Mouse (Mus musculus): ENCODE data around the gene Zbtb17. TPM values are rescaled to one million over a fixed set of nuclear protein-coding genes. Genes with fewer than 3 reads are reported as not detected.

Zbtb17 gene
- polyA plus RNA-seq, 1 experiment from 2014 or later, result 42.7 TPM

DNA sequence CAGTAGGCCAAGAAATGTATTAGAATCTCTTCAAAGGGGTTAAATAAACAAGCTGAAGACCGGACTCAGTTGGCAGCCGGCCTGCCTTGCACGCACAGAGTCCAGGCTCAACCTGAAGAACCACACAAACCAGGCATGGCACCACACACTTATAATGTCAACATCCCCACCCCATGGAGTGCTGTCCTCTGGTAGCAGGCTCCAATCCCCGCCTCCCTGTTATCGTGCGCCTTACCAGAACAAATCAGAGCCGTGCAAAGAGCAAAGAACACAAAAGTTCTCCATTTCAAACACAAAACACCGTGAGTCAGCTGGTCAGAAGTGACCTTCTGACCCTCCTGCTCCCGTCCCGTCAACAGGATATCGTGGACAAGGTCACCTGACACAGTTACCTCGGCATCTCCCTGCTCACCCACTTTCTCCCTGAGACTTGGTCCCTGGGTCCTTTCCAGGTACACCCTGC lies 69.8 kb downstream of the Zbtb17 start:
- WGBS, result 53% methylated on average over 12 of the region's 12 CpGs
- H3K27me3 ChIP-seq, result no peaks in the 10 kb centered on the region
- H3K4me1 ChIP-seq (replicated peaks), result peaks cover 21% of the 10 kb centered on the region; the same call in 1 of the 2 replicates
- no peak overlapping the region for H3K4me2 ChIP-seq
- no peak overlapping the region for H3K4me3 ChIP-seq
- H3K9me3 ChIP-seq, result no peaks in the 10 kb centered on the region
- H3K27ac ChIP-seq (replicated peaks), result no peak overlapping the region
- H3K9ac ChIP-seq, result no peak overlapping the region
- no peak for ATAC-seq (ENCODE audit: low FRiP score, low read depth)
- peaks cover 22% of the 10 kb centered on the region for H3K36me3 ChIP-seq

Other genes with a start within 250 kb of the Zbtb17 start
- 7.8 and 10.9 TPM in 2 replicates for gene Rsg1, start 230.7 kb upstream of the Zbtb17 start, polyA plus RNA-seq (2015; fragmentation: Nextera tagmentation; extraction: Ambion mirVana)
- 1.5 and 1.7 TPM in 2 replicates for gene Arhgef19, start 205.2 kb upstream of the Zbtb17 start, polyA plus RNA-seq (2015; fragmentation: Nextera tagmentation; extraction: Ambion mirVana)
- gene Epha2, start 143.4 kb upstream of the Zbtb17 start, polyA plus RNA-seq (2015; fragmentation: Nextera tagmentation; extraction: Ambion mirVana), result 1.4 and 1.5 TPM in 2 replicates
- gene Fam131c, start 76.4 kb upstream of the Zbtb17 start, polyA plus RNA-seq (2015; fragmentation: Nextera tagmentation; extraction: Ambion mirVana), result 42.1 and 42.5 TPM in 2 replicates
- 0.52 and 0.65 TPM in 2 replicates for gene Clcnka, start 45.9 kb upstream of the Zbtb17 start, polyA plus RNA-seq (2015; fragmentation: Nextera tagmentation; extraction: Ambion mirVana)
- gene Clcnkb, start 28.6 kb upstream of the Zbtb17 start, polyA plus RNA-seq (2015; fragmentation: Nextera tagmentation; extraction: Ambion mirVana), result not detected in 2 replicates
- gene Hspb7, start 23.9 kb upstream of the Zbtb17 start, polyA plus RNA-seq (2015; fragmentation: Nextera tagmentation; extraction: Ambion mirVana), result not detected in 2 replicates
- gene Srarp, start 8.5 kb upstream of the Zbtb17 start, polyA plus RNA-seq (2015; fragmentation: Nextera tagmentation; extraction: Ambion mirVana), result 0.39 TPM in 1 of 2 replicates, not detected in the other
- gene Spen, start 93.9 kb downstream of the Zbtb17 start, polyA plus RNA-seq (2015; fragmentation: Nextera tagmentation; extraction: Ambion mirVana), result 15.3 and 17.1 TPM in 2 replicates
- 37.7 and 49.9 TPM in 2 replicates for gene Fblim1, start 161.4 kb downstream of the Zbtb17 start, polyA plus RNA-seq (2015; fragmentation: Nextera tagmentation; extraction: Ambion mirVana)
- 0.36 and 0.58 TPM in 2 replicates for gene Tmem82, start 174.0 kb downstream of the Zbtb17 start, polyA plus RNA-seq (2015; fragmentation: Nextera tagmentation; extraction: Ambion mirVana)
- 0.19 and 0.28 TPM in 2 replicates for gene Slc25a34, start 179.2 kb downstream of the Zbtb17 start, polyA plus RNA-seq (2015; fragmentation: Nextera tagmentation; extraction: Ambion mirVana)
- 8.2 and 9.9 TPM in 2 replicates for gene Plekhm2, start 220.2 kb downstream of the Zbtb17 start, polyA plus RNA-seq (2015; fragmentation: Nextera tagmentation; extraction: Ambion mirVana)
- 0.51 TPM in 1 of 2 replicates, not detected in the other for gene Rsc1a1, start 240.9 kb downstream of the Zbtb17 start, polyA plus RNA-seq (2015; fragmentation: Nextera tagmentation; extraction: Ambion mirVana)

Data from hindbrain, embryonic 15.5 days (tissue).